Mouse (Mus musculus) testis, postnatal 10 days (tissue): Measurements from ENCODE around the gene Tmie.
A peak's percentile ranks its signal among the peaks of the same experiment; 100 is the strongest.

Experiments used
- DNase-seq: peaks from one replicate; pipeline ENCODE4 v3.0.0; 2021; ENCODE audit warnings: low spot score

The Tmie gene

GRCm38 (mm10) chr9:110888935-110889334 is 9.0 kb upstream of the Tmie start:
- DNase-seq, result no peak

- no peak for DNase-seq
Measured at GRCm38 (mm10) chr9:110887388-110888303, 7.7 kb upstream of the Tmie start.

- no peak for DNase-seq
Measured at GRCm38 (mm10) chr9:110881953-110882352, 2.0 kb upstream of the Tmie start.

GRCm38 (mm10) chr9:110880772-110881171 is 859 bp upstream of the Tmie start:
- DNase-seq, result no peak

- DNase-seq, result peak; percentile 71
Measured at GRCm38 (mm10) chr9:110879191-110879920, 557 bp downstream of the Tmie start, which contains the start of gene Als2cl. Gene Als2cl (plus strand): TSS chr9:110879870.

GRCm38 (mm10) chr9:110877888-110878287 is 2.0 kb downstream of the Tmie start:
- DNase-seq, result peak; percentile 83

- no peak for DNase-seq
Measured at GRCm38 (mm10) chr9:110877353-110877752, 2.6 kb downstream of the Tmie start.

GRCm38 (mm10) chr9:110875288-110875695 is 4.6 kb downstream of the Tmie start:
- no peak for DNase-seq

- DNase-seq, result no peak
Measured at GRCm38 (mm10) chr9:110874660-110875191, 5.2 kb downstream of the Tmie start.

- peak; percentile 67 for DNase-seq
Measured at GRCm38 (mm10) chr9:110873681-110874659, 5.9 kb downstream of the Tmie start.

GRCm38 (mm10) chr9:110871030-110871429 is 8.9 kb downstream of the Tmie start:
- DNase-seq, result no peak

- DNase-seq, result no peak
Measured at GRCm38 (mm10) chr9:110858967-110859596, 20.8 kb downstream of the Tmie start.

- no peak for DNase-seq
Measured at GRCm38 (mm10) chr9:110858523-110858922, 21.4 kb downstream of the Tmie start.

GRCm38 (mm10) chr9:110857781-110858472 is 22.0 kb downstream of the Tmie start, which contains the start of gene Prss50:
Gene Prss50 (plus strand): TSS chr9:110857967.
- peak; percentile 65 for DNase-seq

- DNase-seq, result no peak
Measured at GRCm38 (mm10) chr9:110856920-110857319, 23.0 kb downstream of the Tmie start.

GRCm38 (mm10) chr9:110855903-110856302 is 24.0 kb downstream of the Tmie start:
- no peak for DNase-seq

GRCm38 (mm10) chr9:110849162-110849561 is 30.8 kb downstream of the Tmie start:
- no peak for DNase-seq

- no peak for DNase-seq
Measured at GRCm38 (mm10) chr9:110844206-110844605, 35.7 kb downstream of the Tmie start, which contains the start of gene Prss46. Gene Prss46 (plus strand): TSS chr9:110844506.

GRCm38 (mm10) chr9:110841438-110841837 is 38.5 kb downstream of the Tmie start:
- no peak for DNase-seq

GRCm38 (mm10) chr9:110840905-110841304 is 39.0 kb downstream of the Tmie start:
- no peak for DNase-seq
